Mouse (Mus musculus) limb, embryonic 13.5 days (tissue): ENCODE data around the gene Hmbs. TPM values are rescaled to one million over a fixed set of nuclear protein-coding genes. Genes with fewer than 3 reads are reported as not detected.
"Not testable (repeated sequence)": the region's sequence is repeated elsewhere in the genome, so short reads cannot be mapped to it uniquely, and the experiment has no call there.

ENCODE experiments used
- ATAC-seq: fragments of 200-750 bp; cut with Nextera tagmentation; 2 replicates; pipeline ENCODE4 v1.8.0; 2017; ENCODE audit warnings: low read depth, moderate number of reproducible peaks, moderate TSS enrichment; ENCODE audit not compliant: low FRiP score
- H3K27ac ChIP-seq: fragments of 300-500 bp; sonication (generic); 2 replicates; pipeline ENCODE4 v1.5.1; 2015; ENCODE audit warnings: inconsistent platforms, mild to moderate bottlenecking, moderate library complexity
- H3K27me3 ChIP-seq: fragments of 300-500 bp; sonication (generic); 2 replicates; pipeline ENCODE4 v1.6.1; 2015; ENCODE audit warnings: mild to moderate bottlenecking, inconsistent platforms
- H3K36me3 ChIP-seq: fragments of 300-500 bp; sonication (generic); 2 replicates; pipeline ENCODE4 v1.6.1; 2015; ENCODE audit warnings: inconsistent platforms, mild to moderate bottlenecking, moderate library complexity
- H3K4me1 ChIP-seq: fragments of 300-500 bp; sonication (generic); 2 replicates; pipeline ENCODE4 v1.6.1; 2015; ENCODE audit warnings: inconsistent platforms
- H3K4me2 ChIP-seq: fragments of 300-500 bp; sonication (generic); replicated peaks from 2 replicates; pipeline ENCODE4 v1.6.1; 2015; ENCODE audit warnings: inconsistent platforms, mild to moderate bottlenecking, moderate library complexity
- H3K4me3 ChIP-seq: fragments of 300-500 bp; sonication (generic); 2 replicates; pipeline ENCODE4 v1.5.1; 2015; ENCODE audit warnings: moderate library complexity, mild to moderate bottlenecking, inconsistent platforms
- H3K9ac ChIP-seq: fragments of 300-500 bp; sonication (generic); 2 replicates; pipeline ENCODE4 v1.6.1; 2015; ENCODE audit warnings: mild to moderate bottlenecking, inconsistent platforms
- H3K9me3 ChIP-seq: fragments of 300-500 bp; sonication (generic); 2 replicates; pipeline ENCODE4 v1.6.1; 2016; ENCODE audit warnings: inconsistent platforms
- WGBS: fragments of 180-500 bp; shearing (Covaris S2); methylation state at CpG from one replicate; pipeline ENCODE4 v1.1.7; 2015; 5-methylcytosine and 5-hydroxymethylcytosine counted together
- polyA plus RNA-seq: library from polyadenylated mRNA; unstranded; fragments of >200 nt; fragmentation: Nextera tagmentation; extraction: Ambion mirVana; gene quantifications from 2 replicates; pipeline ENCODE4 v1.2.1, GENCODE M21; 2015

Gene Hmbs
- polyA plus RNA-seq, 1 experiment from 2014 or later = 111 TPM

- 38% methylated on average over 4 of the region's 4 CpGs for WGBS
- H3K4me1 ChIP-seq, H3K27me3 ChIP-seq, H3K9me3 ChIP-seq, H3K9ac ChIP-seq: not testable (repeated sequence)
- H3K27ac ChIP-seq = 0 out of 2 replicates have a peak overlapping the region, but pooled peaks have one; percentile 28
- ATAC-seq = peak; percentile 52; the same call in 1 of the 2 replicates
- H3K4me3 ChIP-seq = peak overlapping the region; percentile 95
- H3K4me2 ChIP-seq = peak overlapping the region; percentile 88
- peaks cover 28% of the 10 kb centered on the region for H3K36me3 ChIP-seq
These were observed 17.9 kb upstream of the Hmbs start for GRCm38 (mm10) chr9:44361931-44362330.

- no peaks in the 10 kb centered on the region for H3K9me3 ChIP-seq
- H3K4me3 ChIP-seq = peak within 1 kb of the TSS; percentile 95
- H3K4me1 ChIP-seq = peaks cover 8% of the 10 kb centered on the region
- 0 out of 2 replicates have a peak within 1 kb of the TSS, but pooled peaks have one; percentile 28 for H3K27ac ChIP-seq
- peak within 1 kb of the TSS; percentile 88 for H3K4me2 ChIP-seq
- under 1% methylated on average over 44 of the region's 44 CpGs for WGBS
- H3K36me3 ChIP-seq = peaks cover 34% of the 10 kb centered on the region
- peak; percentile 94 for ATAC-seq
- peak within 1 kb of the TSS; percentile 87 for H3K9ac ChIP-seq
- H3K27me3 ChIP-seq = no peaks in the 10 kb centered on the region
These were observed 17.3 kb upstream of the Hmbs start, which contains the start of gene Vps11 for GRCm38 (mm10) chr9:44361190-44361917. Vps11 (minus strand) TSS chr9:44361670.

- peaks cover 8% of the 10 kb centered on the region for H3K4me1 ChIP-seq
- no peak overlapping the region for H3K4me3 ChIP-seq
- no peak for ATAC-seq
- H3K9me3 ChIP-seq = no peaks in the 10 kb centered on the region
- no peak overlapping the region for H3K4me2 ChIP-seq
- no peaks in the 10 kb centered on the region for H3K27me3 ChIP-seq
- 78% methylated on average over 4 of the region's 4 CpGs for WGBS
- H3K9ac ChIP-seq = no peak overlapping the region
- H3K27ac ChIP-seq = no peak overlapping the region
- peaks cover 75% of the 10 kb centered on the region for H3K36me3 ChIP-seq
These were observed 13.2 kb upstream of the Hmbs start for GRCm38 (mm10) chr9:44357207-44357606.

GRCm38 (mm10) chr9:44353142-44353541 lies 9.1 kb upstream of the Hmbs start:
- Histone ChIP-seq H3K36me3 (peaks cover 98% of the 10 kb centered on the region), H3K4me2 (no peak overlapping the region), H3K9ac (no peak overlapping the region), H3K4me3 (no peak overlapping the region), H3K9me3 (no peaks in the 10 kb centered on the region), H3K27me3 (no peaks in the 10 kb centered on the region), H3K4me1 (no peaks in the 10 kb centered on the region), H3K27ac (no peak overlapping the region)
- no peak for ATAC-seq
- WGBS = 97% methylated on average over 6 of the region's 6 CpGs

GRCm38 (mm10) chr9:44352337-44352736 lies 8.3 kb upstream of the Hmbs start:
- H3K4me2 ChIP-seq = no peak overlapping the region
- H3K27me3 ChIP-seq = no peaks in the 10 kb centered on the region
- H3K4me1 ChIP-seq = no peaks in the 10 kb centered on the region
- H3K4me3 ChIP-seq = no peak overlapping the region
- no peak overlapping the region for H3K27ac ChIP-seq
- WGBS = 88% methylated on average over 10 of the region's 10 CpGs
- peaks cover 98% of the 10 kb centered on the region for H3K36me3 ChIP-seq
- no peaks in the 10 kb centered on the region for H3K9me3 ChIP-seq
- no peak for ATAC-seq
- no peak overlapping the region for H3K9ac ChIP-seq

- peaks cover 98% of the 10 kb centered on the region for H3K36me3 ChIP-seq
These were observed 7.4 kb upstream of the Hmbs start for GRCm38 (mm10) chr9:44351396-44351795.

GRCm38 (mm10) chr9:44348546-44348945 lies 4.5 kb upstream of the Hmbs start:
- Histone ChIP-seq H3K9ac (no peak overlapping the region), H3K27me3 (no peaks in the 10 kb centered on the region), H3K9me3 (no peaks in the 10 kb centered on the region), H3K4me3 (no peak overlapping the region), H3K27ac (no peak overlapping the region), H3K4me1 (no peaks in the 10 kb centered on the region), H3K4me2 (no peak overlapping the region), H3K36me3 (peaks cover 78% of the 10 kb centered on the region)
- 97% methylated on average over 4 of the region's 4 CpGs for WGBS
- no peak for ATAC-seq

More at GRCm38 (mm10) chr9:44351396-44351795, 7.4 kb upstream of the Hmbs start:
- H3K4me1 ChIP-seq = no peaks in the 10 kb centered on the region
- H3K4me3 ChIP-seq = no peak overlapping the region
- 96% methylated on average over 4 of the region's 4 CpGs for WGBS
- H3K4me2 ChIP-seq = no peak overlapping the region
- H3K27ac ChIP-seq = no peak overlapping the region
- no peak overlapping the region for H3K9ac ChIP-seq
- H3K9me3 ChIP-seq = no peaks in the 10 kb centered on the region
- no peak for ATAC-seq
- H3K27me3 ChIP-seq = no peaks in the 10 kb centered on the region

GRCm38 (mm10) chr9:44347621-44348020 lies 3.6 kb upstream of the Hmbs start:
- no peaks in the 10 kb centered on the region for H3K9me3 ChIP-seq
- no peak overlapping the region for H3K27ac ChIP-seq
- H3K4me3 ChIP-seq = no peak overlapping the region
- peaks cover 6% of the 10 kb centered on the region for H3K4me1 ChIP-seq
- H3K9ac ChIP-seq = no peak overlapping the region
- no peak for ATAC-seq
- H3K27me3 ChIP-seq = no peaks in the 10 kb centered on the region
- H3K36me3 ChIP-seq = peaks cover 69% of the 10 kb centered on the region
- H3K4me2 ChIP-seq = no peak overlapping the region
- WGBS = 88% methylated on average over 4 of the region's 4 CpGs

- Histone ChIP-seq H3K27ac (no peak overlapping the region), H3K4me2 (no peak overlapping the region), H3K27me3 (no peaks in the 10 kb centered on the region), H3K36me3 (peaks cover 64% of the 10 kb centered on the region), H3K9me3 (no peaks in the 10 kb centered on the region), H3K4me1 (peaks cover 6% of the 10 kb centered on the region), H3K9ac (no peak overlapping the region), H3K4me3 (no peak overlapping the region)
- no peak for ATAC-seq
- WGBS = 93% methylated on average over 9 of the region's 9 CpGs
These were observed 3.1 kb upstream of the Hmbs start for GRCm38 (mm10) chr9:44347166-44347565.

- no peak overlapping the region for H3K9ac ChIP-seq
- whole genome bisulfite sequencing = 87% methylated on average over 6 of the region's 6 CpGs
- peaks cover 6% of the 10 kb centered on the region for H3K4me1 ChIP-seq
- no peaks in the 10 kb centered on the region for H3K9me3 ChIP-seq
- no peaks in the 10 kb centered on the region for H3K27me3 ChIP-seq
- no peak overlapping the region for H3K4me2 ChIP-seq
- ATAC-seq = no peak
- no peak overlapping the region for H3K27ac ChIP-seq
- H3K4me3 ChIP-seq = no peak overlapping the region
- peaks cover 59% of the 10 kb centered on the region for H3K36me3 ChIP-seq
These were observed 1.8 kb upstream of the Hmbs start for GRCm38 (mm10) chr9:44345570-44346433.

- Histone ChIP-seq H3K9ac (peak overlapping the region; percentile 84), H3K4me3 (peak overlapping the region; percentile 77), H3K4me1 (peaks cover 6% of the 10 kb centered on the region), H3K27ac (peak overlapping the region; percentile 95), H3K36me3 (peaks cover 55% of the 10 kb centered on the region), H3K9me3 (no peaks in the 10 kb centered on the region), H3K4me2 (peak overlapping the region; percentile 69), H3K27me3 (no peaks in the 10 kb centered on the region)
- no peak for ATAC-seq
- 9% methylated on average over 6 of the region's 6 CpGs for WGBS
These were observed 738 bp downstream of the Hmbs start for GRCm38 (mm10) chr9:44343290-44343689.

- Histone ChIP-seq H3K4me1 (peaks cover 9% of the 10 kb centered on the region), H3K27ac (no peak overlapping the region), H3K4me3 (no peak overlapping the region; the same call in 1 of the 2 replicates), H3K36me3 (peaks cover 55% of the 10 kb centered on the region), H3K27me3 (no peaks in the 10 kb centered on the region), H3K9ac (peak overlapping the region; percentile 84; the same call in 1 of the 2 replicates), H3K4me2 (peak overlapping the region; percentile 69), H3K9me3 (no peaks in the 10 kb centered on the region)
- ATAC-seq = no peak
- WGBS = 86% methylated on average over 1 of the region's 1 CpGs
These were observed 1.4 kb downstream of the Hmbs start for GRCm38 (mm10) chr9:44342605-44343004.
